Mouse (Mus musculus): Measurements from ENCODE around the gene Sfmbt2.

The Sfmbt2 gene

GRCm38 (mm10) chr2:10569392-10569791 is 199.1 kb downstream of the Sfmbt2 start:
- DNase-seq, result no peak

- no peak for DNase-seq
Observed at GRCm38 (mm10) chr2:10572311-10572710, 202.0 kb downstream of the Sfmbt2 start.

GRCm38 (mm10) chr2:10575962-10576740 is 205.8 kb downstream of the Sfmbt2 start:
- DNase-seq, result no peak

GRCm38 (mm10) chr2:10582673-10583072 is 212.4 kb downstream of the Sfmbt2 start:
- no peak for DNase-seq

GRCm38 (mm10) chr2:10583103-10583502 is 212.8 kb downstream of the Sfmbt2 start:
- no peak for DNase-seq

- no peak for DNase-seq
Observed at GRCm38 (mm10) chr2:10591310-10591709, 221.0 kb downstream of the Sfmbt2 start.

- no peak for DNase-seq
Observed at GRCm38 (mm10) chr2:10615500-10615899, 245.2 kb downstream of the Sfmbt2 start.

Data from kidney, postnatal 36 days (tissue).